Mouse (Mus musculus) spleen, adult 2 months (tissue): ENCODE data around the gene Nrsn2.

ENCODE experiments used
- CTCF ChIP-seq: fragments of 200-500 bp; IDR thresholded peaks from 2 replicates; pipeline ENCODE4 v1.5.1; 2011; ENCODE audit warnings: mild to moderate bottlenecking, inconsistent platforms; ENCODE audit not compliant: insufficient read depth, insufficient read length, insufficient replicate concordance; ENCODE audit errors: extremely low read depth
- POLR2A ChIP-seq: fragments of 200-500 bp; IDR thresholded peaks from 2 replicates; pipeline ENCODE4 v1.6.1; 2011; ENCODE audit warnings: low read depth, low read length, inconsistent platforms

GRCm38 (mm10) chr2:152323971-152324370 is 52.5 kb downstream of the Nrsn2 start:
- TF ChIP-seq CTCF (no peak), POLR2A (no peak)
